Mouse (Mus musculus): ENCODE results near the gene Pou3f3.

GRCm38 (mm10) chr1:42724881-42725280, 29.3 kb downstream of the Pou3f3 start:
- no peak for TF ChIP-seq CTCF (IDR thresholded peaks at IDR 0.05; ENCODE audit: borderline replicate concordance, control insufficient read depth, extremely low read depth, insufficient read depth, low read length, poor library complexity)
- no peak for TF ChIP-seq POLR2A (IDR thresholded peaks at IDR 0.05; ENCODE audit: control insufficient read depth, extremely low read depth, insufficient read depth, low read length, poor library complexity)
